Mouse (Mus musculus) forebrain, postnatal 0 days (tissue): ENCODE results near the gene Casz1. TPM values are rescaled to one million over a fixed set of nuclear protein-coding genes. Genes with fewer than 3 reads are reported as not detected.

ENCODE experiments used
- ATAC-seq: fragments of 200-750 bp; cut with Nextera tagmentation; 2 replicates; pipeline ENCODE4 v1.8.0; 2017; ENCODE audit warnings: mild to moderate bottlenecking, moderate library complexity
- DNase-seq: peaks from one replicate; pipeline ENCODE4 v3.0.0-alpha.2; 2015
- H3K27ac ChIP-seq: fragments of 300-500 bp; sonication (generic); 2 replicates; pipeline ENCODE4 v1.5.1; 2014; ENCODE audit warnings: low read depth, mild to moderate bottlenecking, antibody characterized with exemption, low read length, moderate library complexity, mixed read lengths
- H3K27me3 ChIP-seq: fragments of 300-500 bp; sonication (generic); 2 replicates; pipeline ENCODE4 v1.6.1; 2014; ENCODE audit warnings: mild to moderate bottlenecking, low read length, mixed read lengths; ENCODE audit not compliant: insufficient read depth
- H3K36me3 ChIP-seq: fragments of 300-500 bp; sonication (generic); 2 replicates; pipeline ENCODE4 v1.6.1; 2014; ENCODE audit warnings: mild to moderate bottlenecking, moderate library complexity; ENCODE audit not compliant: insufficient read depth
- H3K4me1 ChIP-seq: fragments of 300-500 bp; sonication (generic); 2 replicates; pipeline ENCODE4 v1.6.1; 2014; ENCODE audit warnings: antibody characterized with exemption; ENCODE audit not compliant: insufficient read depth
- H3K4me2 ChIP-seq: fragments of 300-500 bp; sonication (generic); 2 replicates; pipeline ENCODE4 v1.6.1; 2014; ENCODE audit warnings: low read depth, mild to moderate bottlenecking, moderate library complexity
- H3K4me3 ChIP-seq: fragments of 300-500 bp; sonication (generic); 2 replicates; pipeline ENCODE4 v1.5.1; 2014; ENCODE audit warnings: low read depth, low read length, mixed read lengths
- H3K9ac ChIP-seq: fragments of 300-500 bp; sonication (generic); 2 replicates; pipeline ENCODE4 v1.6.1; 2014; ENCODE audit warnings: mild to moderate bottlenecking
- H3K9me3 ChIP-seq: fragments of 300-500 bp; sonication (generic); 2 replicates; pipeline ENCODE4 v1.6.1; 2016; ENCODE audit warnings: low read length
- CTCF ChIP-seq: sonication (generic); IDR thresholded peaks from 2 replicates; pipeline ENCODE4 v1.5.1; 2016; ENCODE audit warnings: antibody characterized with exemption, control low read depth, low read depth
- WGBS: fragments of 180-500 bp; shearing (Covaris S2); extraction: QIAGEN DNeasy Blood & Tissue Kit; methylation state at CpG from one replicate; pipeline ENCODE4 v1.1.7; 2014; 5-methylcytosine and 5-hydroxymethylcytosine counted together
- polyA plus RNA-seq: library from polyadenylated mRNA; unstranded; fragments of >200 nt; fragmentation: Nextera tagmentation; extraction: Ambion mirVana; gene quantifications from 2 replicates; pipeline ENCODE4 v1.2.1, GENCODE M21; 2015
- total RNA-seq: library from RNA; depleted of rRNA; stranded (reverse); fragments of >200 nt; gene quantifications from 2 replicates; pipeline ENCODE4 v1.2.3, GENCODE M21; 2014

The Casz1 gene
- total and polyA plus RNA-seq, 2 experiments from 2014 or later, result 1.1 to 3.1 TPM

DNA sequence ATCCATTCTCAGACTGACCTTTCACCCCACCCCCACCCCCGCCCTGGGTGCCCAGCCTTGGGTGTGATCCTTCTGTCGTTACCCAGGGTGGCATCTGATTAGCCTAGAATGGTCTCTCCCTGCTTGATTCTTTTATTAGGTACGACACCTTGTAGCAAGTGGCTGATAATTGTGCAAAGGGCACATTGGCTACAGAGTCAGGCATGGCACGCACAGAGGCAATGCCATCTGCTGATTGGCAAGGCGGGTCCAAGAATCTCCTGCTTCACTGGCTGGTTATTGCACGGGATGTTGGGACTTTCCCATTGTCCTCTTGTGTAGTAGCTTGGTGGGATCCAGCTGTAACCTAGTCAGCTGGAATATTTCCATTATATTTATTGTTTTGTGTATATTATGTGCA is 33.4 kb downstream of the Casz1 start:
- Histone ChIP-seq H3K9me3 (no peaks in the 10 kb centered on the region), H3K27ac (no peak overlapping the region), H3K27me3 (peaks cover 11% of the 10 kb centered on the region; the same call in 1 of the 2 replicates), H3K4me1 (peaks cover 16% of the 10 kb centered on the region; the same call in 1 of the 2 replicates), H3K9ac (no peak overlapping the region), H3K4me3 (no peak overlapping the region), H3K4me2 (no peak overlapping the region), H3K36me3 (no peaks in the 10 kb centered on the region)
- TF ChIP-seq CTCF, result no peak
- 72% methylated on average over 6 of the region's 6 CpGs for WGBS
- DNase-seq (no peak), ATAC-seq (no peak)

DNA sequence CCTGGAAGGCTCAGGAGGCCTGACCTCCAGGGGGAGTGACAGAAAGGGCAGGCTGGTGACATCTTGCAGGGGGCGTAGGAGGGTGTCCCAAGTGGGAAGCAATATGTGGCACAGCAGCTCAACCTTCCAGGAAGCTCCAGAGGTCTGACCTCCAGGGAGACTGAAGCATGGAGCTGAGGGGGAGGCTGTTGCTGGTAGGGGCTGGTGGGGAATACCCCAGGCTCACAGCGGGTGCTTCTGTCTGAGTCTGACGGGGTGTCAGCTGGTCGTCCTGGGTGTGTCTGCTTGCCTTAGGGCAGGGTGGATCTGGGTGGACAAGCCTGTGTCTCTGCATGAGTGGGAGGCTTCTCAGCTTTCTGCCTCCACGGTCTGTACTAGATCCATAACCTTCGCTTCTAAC is 38.1 kb downstream of the Casz1 start:
- Histone ChIP-seq H3K4me1 (peaks cover 4% of the 10 kb centered on the region; the same call in 1 of the 2 replicates), H3K9ac (no peak overlapping the region), H3K27me3 (peaks cover 9% of the 10 kb centered on the region; the same call in 1 of the 2 replicates), H3K36me3 (no peaks in the 10 kb centered on the region), H3K9me3 (no peaks in the 10 kb centered on the region), H3K4me3 (no peak overlapping the region), H3K4me2 (no peak overlapping the region), H3K27ac (no peak overlapping the region)
- 84% methylated on average over 6 of the region's 6 CpGs for WGBS
- DNase-seq (no peak), ATAC-seq (no peak)
- no peak for TF ChIP-seq CTCF

DNA sequence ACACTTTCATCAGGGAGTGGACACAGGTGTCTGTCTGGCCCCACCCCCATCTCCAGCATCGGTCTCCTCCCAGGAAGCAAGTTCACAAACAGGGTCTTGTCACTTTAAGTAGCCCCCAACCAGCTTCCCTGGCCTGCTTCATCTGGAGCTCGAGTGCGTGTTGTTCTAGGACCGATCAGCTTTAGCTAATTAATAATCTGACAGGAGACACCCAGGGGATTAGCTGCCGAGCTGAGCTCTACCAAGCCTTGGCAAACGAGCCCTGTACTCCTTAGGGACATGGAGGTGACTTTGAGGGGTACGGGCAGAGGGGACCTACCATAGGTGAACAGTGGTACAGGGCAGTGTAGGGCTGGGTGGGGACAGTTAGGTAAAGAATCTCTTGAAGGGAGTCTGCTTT is 40.7 kb downstream of the Casz1 start:
- no peak overlapping the region for H3K9ac ChIP-seq
- ATAC-seq, result no peak

DNA sequence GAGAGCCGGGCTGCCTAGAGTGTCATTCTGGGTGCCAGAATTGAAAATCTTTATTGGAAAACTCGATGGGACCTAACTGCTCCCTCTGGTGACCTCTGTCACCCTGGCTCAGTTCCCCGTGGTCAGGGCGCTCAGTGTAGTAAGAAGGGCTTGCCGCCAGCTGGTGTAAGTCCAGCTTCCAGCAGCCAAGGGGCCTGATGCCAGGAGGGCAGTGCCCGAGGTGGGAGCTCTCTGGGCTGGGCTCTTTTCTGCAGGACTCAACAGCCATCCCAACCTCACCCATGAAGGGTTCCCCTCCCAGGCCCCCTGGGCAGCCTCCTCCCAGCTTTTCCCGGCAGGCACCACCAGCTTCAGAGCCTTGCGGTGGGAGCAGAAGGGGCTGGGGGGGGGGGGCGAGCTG is 42.0 kb downstream of the Casz1 start:
- Histone ChIP-seq H3K4me3 (no peak overlapping the region), H3K36me3 (no peaks in the 10 kb centered on the region), H3K27ac (no peak overlapping the region), H3K4me2 (no peak overlapping the region), H3K4me1 (no peaks in the 10 kb centered on the region), H3K27me3 (no peaks in the 10 kb centered on the region; the same call in 1 of the 2 replicates), H3K9me3 (no peaks in the 10 kb centered on the region), H3K9ac (no peak overlapping the region)
- no peak for TF ChIP-seq CTCF
- peak; percentile 12; the same call in 1 of the 2 replicates for ATAC-seq
- DNase-seq, result peak; percentile 52
- WGBS, result 35% methylated on average over 9 of the region's 9 CpGs

More for the DNA sequence above, 40.7 kb downstream of the Casz1 start:
- no peaks in the 10 kb centered on the region for H3K36me3 ChIP-seq
- H3K9me3 ChIP-seq, result no peaks in the 10 kb centered on the region
- H3K4me1 ChIP-seq, result no peaks in the 10 kb centered on the region
- H3K4me2 ChIP-seq, result no peak overlapping the region
- no peak overlapping the region for H3K27ac ChIP-seq
- DNase-seq, result no peak
- 27% methylated on average over 7 of the region's 7 CpGs for WGBS
- no peak for TF ChIP-seq CTCF
- no peaks in the 10 kb centered on the region; the same call in 1 of the 2 replicates for H3K27me3 ChIP-seq
- H3K4me3 ChIP-seq, result no peak overlapping the region

DNA sequence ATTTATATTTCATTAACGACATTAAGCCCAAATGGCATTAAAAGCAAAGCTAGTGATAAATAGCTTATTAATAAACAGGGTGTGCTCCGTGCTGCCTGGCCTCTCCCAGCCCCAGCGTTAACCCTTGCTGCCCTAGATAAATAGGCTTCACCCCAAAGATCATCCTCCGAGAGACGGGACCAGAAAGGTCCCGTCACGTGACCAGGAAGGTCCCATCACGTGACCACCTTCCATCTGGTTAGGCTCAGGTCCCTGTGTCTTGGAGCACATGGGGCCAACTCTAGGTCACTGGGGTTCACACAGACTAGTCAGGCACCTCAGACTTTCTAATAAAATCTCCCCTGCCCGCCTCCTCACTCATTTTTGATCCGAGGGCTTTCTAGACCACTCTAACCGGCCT is 42.5 kb downstream of the Casz1 start:
- no peak overlapping the region for H3K27ac ChIP-seq
- no peak overlapping the region for H3K4me3 ChIP-seq
- H3K36me3 ChIP-seq, result no peaks in the 10 kb centered on the region
- H3K9ac ChIP-seq, result no peak overlapping the region
- no peaks in the 10 kb centered on the region for H3K9me3 ChIP-seq
- no peak for TF ChIP-seq CTCF
- ATAC-seq, result no peak
- H3K4me2 ChIP-seq, result no peak overlapping the region
- 0 out of 2 replicates have a peak, but pooled peaks cover 5% of the 10 kb centered on the region for H3K4me1 ChIP-seq
- no peaks in the 10 kb centered on the region; the same call in 1 of the 2 replicates for H3K27me3 ChIP-seq
- 59% methylated on average over 11 of the region's 11 CpGs for WGBS
- no peak for DNase-seq

DNA sequence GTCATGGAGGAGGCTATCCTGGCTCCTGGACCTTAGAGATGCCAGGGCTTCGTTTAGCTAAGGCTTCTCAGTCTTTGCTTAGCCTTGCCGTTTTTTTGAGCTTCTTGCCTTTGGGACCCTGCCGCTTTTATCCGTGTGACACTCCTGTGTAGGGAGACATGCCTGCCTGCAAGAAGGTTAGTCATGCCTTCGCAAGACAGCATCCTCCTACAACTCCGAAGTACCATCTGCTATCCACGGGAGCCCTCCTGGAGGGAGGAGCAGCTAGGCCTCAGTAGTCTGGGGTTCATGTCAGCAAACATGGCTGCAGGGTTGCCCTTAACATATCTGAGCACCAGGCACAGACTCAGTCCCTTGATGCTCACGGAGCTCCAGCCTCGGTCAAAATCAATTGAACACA is 43.4 kb downstream of the Casz1 start:
- TF ChIP-seq CTCF, result no peak
- WGBS, result 87% methylated on average over 9 of the region's 9 CpGs
- Histone ChIP-seq H3K27me3 (no peaks in the 10 kb centered on the region; the same call in 1 of the 2 replicates), H3K4me1 (0 out of 2 replicates have a peak, but pooled peaks cover 6% of the 10 kb centered on the region), H3K4me3 (no peak overlapping the region), H3K4me2 (no peak overlapping the region), H3K36me3 (no peaks in the 10 kb centered on the region), H3K9me3 (no peaks in the 10 kb centered on the region), H3K9ac (no peak overlapping the region), H3K27ac (no peak overlapping the region)
- no peak for ATAC-seq
- no peak for DNase-seq

DNA sequence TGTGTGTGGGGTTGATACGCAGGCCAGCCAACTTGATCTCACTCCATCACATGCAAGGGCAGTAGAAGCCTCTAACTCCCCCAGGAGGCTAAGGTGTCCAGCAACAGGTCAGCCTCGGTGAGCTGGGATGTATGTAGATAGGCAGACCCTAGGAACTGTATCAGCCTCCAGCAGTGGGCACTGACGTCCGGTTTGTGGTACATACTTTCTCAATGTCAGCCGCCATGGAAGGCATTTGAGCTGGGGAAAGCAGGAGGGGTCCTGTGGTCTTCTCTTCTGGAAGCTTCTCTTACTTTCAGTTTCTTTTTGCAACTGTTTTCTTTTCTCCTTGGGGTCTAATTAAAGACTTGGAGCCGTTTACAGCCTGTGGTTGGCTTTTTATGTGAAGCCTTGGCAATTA is 45.2 kb downstream of the Casz1 start:
- H3K27me3 ChIP-seq, result no peaks in the 10 kb centered on the region
- no peak overlapping the region for H3K27ac ChIP-seq
- no peaks in the 10 kb centered on the region for H3K9me3 ChIP-seq
- H3K4me1 ChIP-seq, result 0 out of 2 replicates have a peak, but pooled peaks cover 6% of the 10 kb centered on the region
- no peaks in the 10 kb centered on the region for H3K36me3 ChIP-seq
- DNase-seq (no peak), ATAC-seq (no peak)
- TF ChIP-seq CTCF, result no peak
- H3K4me2 ChIP-seq, result no peak overlapping the region
- H3K9ac ChIP-seq, result no peak overlapping the region
- WGBS, result 70% methylated on average over 6 of the region's 6 CpGs
- H3K4me3 ChIP-seq, result no peak overlapping the region
